Mouse (Mus musculus) heart, embryonic 14.5 days (tissue): ENCODE measurements around the gene Eps15l1. TPM values are rescaled to one million over a fixed set of nuclear protein-coding genes. Genes with fewer than 3 reads are reported as not detected.

Experiments used
- ATAC-seq: fragments of 200-750 bp; cut with Nextera tagmentation; 2 replicates; pipeline ENCODE4 v1.8.0; 2017; ENCODE audit warnings: low read depth, moderate TSS enrichment; ENCODE audit not compliant: insufficient number of reproducible peaks, insufficient read depth, low FRiP score
- H3K27ac ChIP-seq, 2 experiments: fragments of 200-500 bp in 1 of 2; fragments of 300-500 bp in 1 of 2; sonication (generic) in 1 of 2; replicated peaks in 1 of 2; 2 replicates each; pipeline ENCODE4 v1.5.1; 2012 to 2014; ENCODE audit warnings: low read depth in 2 of 2, low read length in 2 of 2, control low read depth in 1 of 2, mild to moderate bottlenecking in 1 of 2, mixed read lengths in 1 of 2; ENCODE audit not compliant: control insufficient read depth in 1 of 2, insufficient read depth in 1 of 2
- H3K27me3 ChIP-seq: fragments of 300-500 bp; sonication (generic); 2 replicates; pipeline ENCODE4 v1.6.1; 2014; ENCODE audit warnings: mild to moderate bottlenecking, low read length, control low read depth; ENCODE audit not compliant: control insufficient read depth, insufficient read depth
- H3K36me3 ChIP-seq: fragments of 300-500 bp; sonication (generic); 2 replicates; pipeline ENCODE4 v1.6.1; 2014; ENCODE audit warnings: mild to moderate bottlenecking, control low read depth, low read length, mixed read lengths; ENCODE audit not compliant: control insufficient read depth, insufficient read depth
- H3K4me1 ChIP-seq, 2 experiments: fragments of 200-500 bp in 1 of 2; fragments of 300-500 bp in 1 of 2; sonication (generic) in 1 of 2; 2 replicates each; pipeline ENCODE4 v1.6.1; 2012 to 2014; ENCODE audit warnings: low read length in 2 of 2, control low read depth in 1 of 2, mixed read lengths in 1 of 2; ENCODE audit not compliant: control insufficient read depth in 2 of 2, insufficient read depth in 2 of 2
- H3K4me2 ChIP-seq: fragments of 300-500 bp; sonication (generic); 2 replicates; pipeline ENCODE4 v1.6.1; 2014; ENCODE audit warnings: mild to moderate bottlenecking, low read length
- H3K4me3 ChIP-seq, 2 experiments: fragments of 200-500 bp in 1 of 2; fragments of 300-500 bp in 1 of 2; sonication (generic) in 1 of 2; 2 replicates each; pipeline ENCODE4 v1.5.1; 2012 to 2014; ENCODE audit warnings: low read length in 2 of 2, mild to moderate bottlenecking in 2 of 2, control low read depth in 1 of 2, low read depth in 1 of 2, moderate library complexity in 1 of 2; ENCODE audit not compliant: control insufficient read depth in 1 of 2, insufficient read depth in 1 of 2
- H3K9ac ChIP-seq: fragments of 300-500 bp; sonication (generic); 2 replicates; pipeline ENCODE4 v1.6.1; 2014; ENCODE audit warnings: mild to moderate bottlenecking, low read length
- H3K9me3 ChIP-seq: fragments of 300-500 bp; sonication (generic); 2 replicates; pipeline ENCODE4 v1.6.1; 2016; ENCODE audit warnings: low read length, control low read depth; ENCODE audit not compliant: control insufficient read depth
- WGBS: fragments of 180-500 bp; shearing (Covaris S2); extraction: QIAGEN DNeasy Blood & Tissue Kit; methylation state at CpG from one replicate; pipeline ENCODE4 v1.1.7; 2014; 5-methylcytosine and 5-hydroxymethylcytosine counted together
- polyA plus RNA-seq: library from polyadenylated mRNA; unstranded; fragments of >200 nt; fragmentation: Nextera tagmentation; extraction: Ambion mirVana; gene quantifications from 2 replicates; pipeline ENCODE4 v1.2.1, GENCODE M21; 2014

Eps15l1 gene
- polyA plus RNA-seq, 1 experiment from 2014 or later = 39.4 TPM

DNA sequence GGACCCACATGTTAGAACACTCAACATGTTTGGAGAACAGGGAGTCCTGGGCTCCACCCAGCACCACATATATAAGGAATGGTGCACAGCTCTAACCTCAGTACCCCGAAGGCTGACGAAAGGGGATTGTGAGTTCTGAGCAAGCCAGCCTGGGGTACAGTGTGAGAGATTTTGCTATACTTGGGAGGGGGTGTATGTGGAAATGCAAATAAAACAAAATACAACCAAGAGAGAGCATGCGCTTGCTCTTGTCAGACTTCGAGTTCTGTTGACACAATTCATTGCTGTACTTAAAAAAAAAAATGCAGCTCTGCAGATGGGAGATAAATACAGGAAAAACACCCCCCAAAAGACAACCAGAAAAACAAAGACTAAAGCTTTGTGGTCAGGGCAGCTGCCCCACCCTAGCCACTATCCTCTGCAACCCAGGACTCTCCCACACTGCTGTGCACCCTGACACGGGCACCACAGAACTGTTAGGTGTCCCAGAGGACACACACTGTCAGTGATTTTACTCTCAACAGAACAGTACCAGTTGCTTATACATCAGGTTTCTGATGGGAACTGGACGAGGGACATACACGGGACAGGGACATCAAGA is 69.8 kb downstream of the Eps15l1 start:
- no peaks in the 10 kb centered on the region for H3K9me3 ChIP-seq
- H3K4me3 ChIP-seq = no peak overlapping the region
- peaks cover 18 to 33% of the 10 kb centered on the region in 2 experiments for H3K4me1 ChIP-seq
- WGBS = 87% methylated on average over 7 of the region's 7 CpGs
- no peak overlapping the region for H3K4me2 ChIP-seq
- H3K36me3 ChIP-seq = peaks cover 52% of the 10 kb centered on the region
- H3K9ac ChIP-seq = no peak overlapping the region
- no peak overlapping the region for H3K27ac ChIP-seq
- ATAC-seq = no peak
- no peaks in the 10 kb centered on the region for H3K27me3 ChIP-seq

DNA sequence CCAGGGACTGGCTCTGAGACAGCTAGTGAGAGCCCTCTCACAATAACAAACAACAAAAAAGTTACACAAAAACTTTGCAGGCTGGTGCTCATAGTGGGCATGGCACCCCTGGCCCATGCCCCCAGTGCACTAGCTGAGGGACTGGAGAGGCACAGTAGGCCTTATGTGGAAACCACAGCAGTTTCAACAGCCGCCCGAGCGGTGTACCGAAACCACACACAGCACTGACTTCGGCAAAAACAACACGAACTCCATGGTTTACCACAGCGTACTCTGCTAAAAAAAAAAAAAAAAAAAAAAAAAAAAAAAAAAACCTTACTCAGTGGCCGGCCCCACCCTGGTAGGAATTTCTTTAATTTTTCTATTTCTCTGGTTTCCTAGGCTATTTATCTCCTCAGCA is 70.5 kb downstream of the Eps15l1 start:
- H3K4me3 ChIP-seq = no peak overlapping the region

DNA sequence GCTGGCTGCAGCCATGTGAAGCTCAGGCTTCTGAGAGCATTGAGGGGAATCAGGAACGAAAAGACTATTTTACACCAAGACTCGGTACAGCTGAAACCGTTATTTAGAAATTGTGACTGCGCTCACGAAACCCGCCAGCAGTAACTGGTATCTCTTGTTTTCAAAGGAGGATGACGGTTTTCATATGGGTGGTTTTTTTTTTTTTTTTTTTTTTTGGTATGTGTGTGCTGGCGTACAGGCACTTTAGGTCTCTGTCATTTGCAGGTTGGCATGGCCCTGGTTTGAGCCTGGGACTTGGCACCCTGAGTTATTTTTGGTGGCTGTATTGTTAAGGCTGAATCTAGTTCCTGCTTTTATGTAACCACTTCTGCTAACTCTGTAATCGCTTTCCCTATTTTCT is 71.4 kb downstream of the Eps15l1 start:
- H3K27ac ChIP-seq = no peak overlapping the region
- H3K36me3 ChIP-seq = peaks cover 55% of the 10 kb centered on the region

More for the DNA sequence above, 70.5 kb downstream of the Eps15l1 start:
- ATAC-seq = no peak
- Histone ChIP-seq H3K36me3 (peaks cover 51% of the 10 kb centered on the region), H3K9ac (no peak overlapping the region), H3K4me1 (peaks cover 18 to 28% of the 10 kb centered on the region in 2 experiments), H3K27ac (no peak overlapping the region), H3K4me2 (no peak overlapping the region), H3K27me3 (no peaks in the 10 kb centered on the region), H3K9me3 (no peaks in the 10 kb centered on the region)
- WGBS = 93% methylated on average over 8 of the region's 8 CpGs

DNA sequence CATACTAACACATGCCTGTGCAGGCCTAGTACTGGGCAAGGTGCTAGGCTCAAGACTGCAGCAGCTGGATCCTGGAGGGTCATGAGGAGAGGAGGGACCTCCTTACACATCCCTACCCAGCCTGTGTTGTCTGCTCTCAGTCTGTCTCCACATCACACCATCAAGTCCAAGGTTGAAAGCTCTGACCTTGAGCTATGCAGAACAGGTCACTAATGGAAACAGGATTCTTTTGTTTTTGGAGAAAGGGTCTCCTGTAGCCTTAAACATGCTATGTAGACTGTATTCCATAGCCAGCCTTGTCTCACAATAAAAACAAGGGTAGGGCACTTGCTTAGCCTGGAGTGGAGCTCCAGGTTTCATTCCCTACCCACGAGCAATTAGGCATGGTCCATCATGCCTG is 72.3 kb downstream of the Eps15l1 start:
- Histone ChIP-seq H3K27me3 (no peaks in the 10 kb centered on the region), H3K27ac (no peak overlapping the region), H3K36me3 (peaks cover 58% of the 10 kb centered on the region), H3K9me3 (no peaks in the 10 kb centered on the region), H3K4me1 (peaks cover 14 to 16% of the 10 kb centered on the region in 2 experiments), H3K4me2 (no peak overlapping the region), H3K4me3 (no peak overlapping the region), H3K9ac (no peak overlapping the region)
- no peak for ATAC-seq
- 73% methylated on average over 1 of the region's 1 CpGs for WGBS

More for the DNA sequence above, 71.4 kb downstream of the Eps15l1 start:
- Histone ChIP-seq H3K27me3 (no peaks in the 10 kb centered on the region), H3K4me3 (no peak overlapping the region), H3K9ac (no peak overlapping the region), H3K9me3 (no peaks in the 10 kb centered on the region), H3K4me2 (no peak overlapping the region), H3K4me1 (peaks cover 18 to 25% of the 10 kb centered on the region in 2 experiments)
- WGBS = 88% methylated on average over 9 of the region's 9 CpGs
- no peak for ATAC-seq

DNA sequence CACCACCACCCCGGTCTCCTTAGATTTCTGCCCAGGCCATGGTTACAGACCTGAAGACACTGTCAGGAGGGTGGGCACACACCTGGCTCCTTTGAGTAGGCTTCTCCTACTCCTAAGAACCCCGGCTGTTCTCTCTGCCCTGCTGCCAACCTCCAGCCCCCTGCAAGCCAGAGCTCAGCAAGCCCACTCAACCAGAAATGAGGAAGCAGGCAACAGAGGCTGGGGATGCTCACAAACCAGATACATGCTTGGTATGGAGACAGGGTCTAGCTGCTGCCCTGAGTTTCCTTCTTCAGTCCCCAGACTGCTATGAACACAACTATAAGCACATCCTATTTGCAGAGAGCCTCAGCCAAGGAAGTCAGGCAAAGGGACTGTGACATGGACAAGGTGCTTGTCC is 73.1 kb downstream of the Eps15l1 start:
- H3K27me3 ChIP-seq = no peaks in the 10 kb centered on the region
- no peak overlapping the region for H3K27ac ChIP-seq
- peaks cover 6 to 8% of the 10 kb centered on the region in 2 experiments for H3K4me1 ChIP-seq
- H3K4me2 ChIP-seq = no peak overlapping the region
- H3K4me3 ChIP-seq = no peak overlapping the region
- H3K9me3 ChIP-seq = no peaks in the 10 kb centered on the region
- H3K9ac ChIP-seq = no peak overlapping the region
- ATAC-seq = no peak
- peaks cover 63% of the 10 kb centered on the region for H3K36me3 ChIP-seq
- 90% methylated on average over 2 of the region's 2 CpGs for WGBS

DNA sequence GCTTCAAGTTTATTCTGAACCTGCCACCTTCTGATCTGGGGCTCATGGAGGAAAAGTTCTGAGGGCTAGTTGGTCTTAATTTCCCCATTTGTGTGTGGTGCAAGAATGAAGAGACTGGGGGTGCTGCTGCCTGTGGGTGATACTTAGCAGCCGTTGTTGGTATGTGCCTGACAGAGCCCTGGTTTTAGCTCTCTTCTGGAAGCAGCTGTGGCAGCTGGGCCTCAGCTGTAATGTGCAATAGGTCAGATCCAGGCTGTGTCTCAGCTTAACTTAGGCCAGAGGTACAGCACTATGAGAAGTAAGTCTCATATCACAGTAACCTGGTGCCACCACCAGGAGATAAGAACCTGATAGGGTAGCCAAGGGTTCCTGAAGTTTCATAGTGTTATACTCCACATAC is 73.7 kb downstream of the Eps15l1 start:
- H3K27me3 ChIP-seq = no peaks in the 10 kb centered on the region
- no peak for ATAC-seq
- H3K9me3 ChIP-seq = no peaks in the 10 kb centered on the region
- WGBS = 69% methylated on average over 1 of the region's 1 CpGs
- H3K27ac ChIP-seq = no peak overlapping the region
- no peak overlapping the region for H3K4me3 ChIP-seq
- H3K36me3 ChIP-seq = peaks cover 64% of the 10 kb centered on the region
- no peak overlapping the region for H3K4me2 ChIP-seq
- H3K4me1 ChIP-seq = peaks cover 2% of the 10 kb centered on the region in 2 experiments
- H3K9ac ChIP-seq = no peak overlapping the region

DNA sequence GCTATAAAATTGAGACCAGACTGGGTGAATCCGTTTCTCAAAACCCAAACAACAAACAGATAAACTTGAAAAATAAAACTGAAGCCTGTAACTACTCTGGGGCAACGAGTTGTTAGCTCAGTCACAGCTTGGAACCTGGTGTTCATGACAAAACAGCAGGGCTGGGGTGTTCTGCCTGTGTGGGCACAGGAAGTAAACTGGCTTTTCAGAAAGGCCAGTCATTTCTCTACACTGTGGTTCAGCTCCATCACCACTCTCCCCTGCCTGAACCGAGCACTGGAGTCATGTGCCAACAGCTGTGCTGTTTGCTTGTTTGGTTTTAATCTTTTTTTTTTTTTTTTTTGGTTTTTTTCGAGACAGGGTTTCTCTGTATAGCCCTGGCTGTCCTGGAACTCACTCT is 77.5 kb downstream of the Eps15l1 start:
- H3K4me3 ChIP-seq = no peak overlapping the region
- H3K4me2 ChIP-seq = no peak overlapping the region
- H3K9ac ChIP-seq = no peak overlapping the region
- H3K36me3 ChIP-seq = peaks cover 89% of the 10 kb centered on the region
- ATAC-seq = no peak
- H3K27ac ChIP-seq = no peak overlapping the region
- H3K9me3 ChIP-seq = no peaks in the 10 kb centered on the region
- WGBS = 82% methylated on average over 4 of the region's 4 CpGs
- H3K4me1 ChIP-seq = no peaks in the 10 kb centered on the region; a peak in 1 of 4 replicates
- H3K27me3 ChIP-seq = no peaks in the 10 kb centered on the region
